Mouse (Mus musculus) liver, adult (tissue): ENCODE results near the gene Mrrf.

Experiments
- GATA4 ChIP-seq: IDR thresholded peaks from 2 replicates; pipeline ENCODE4 v1.6.1; 2014; ENCODE audit warnings: mild to moderate bottlenecking, low read length; ENCODE audit not compliant: insufficient replicate concordance

Mrrf gene

DNA sequence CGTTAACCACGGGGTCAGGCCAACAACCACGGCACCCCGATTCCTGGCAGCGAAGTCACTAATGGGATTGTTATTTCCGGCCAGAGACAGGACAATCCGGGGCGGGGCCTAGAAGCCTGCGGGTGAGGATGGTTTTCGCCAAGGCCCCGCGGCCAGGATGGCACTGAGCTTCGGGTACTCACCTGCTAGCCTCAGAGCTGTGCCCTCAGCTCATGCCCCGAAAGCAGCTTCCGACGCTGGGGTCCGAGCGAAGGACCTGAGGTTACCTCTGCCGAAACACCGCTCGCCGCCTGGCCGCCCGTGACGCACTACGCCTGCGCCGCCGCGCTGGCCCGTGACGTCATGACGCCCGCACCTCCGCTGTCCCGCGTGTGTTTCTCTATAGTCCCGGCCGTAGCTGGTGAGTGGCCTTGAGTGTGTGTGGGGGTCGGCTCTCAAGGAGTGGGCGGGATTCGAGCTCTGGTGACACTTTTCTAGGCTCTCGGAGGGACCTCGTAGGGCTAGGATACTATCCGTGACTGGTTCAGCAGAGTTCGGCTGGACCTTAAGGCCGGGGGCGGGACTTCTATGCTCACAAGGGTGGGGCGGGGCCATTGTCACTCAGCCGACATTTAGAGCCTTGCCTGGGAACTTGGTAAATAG lies at the start of gene Mrrf, which contains the start of gene Rbm18:
Mrrf (plus strand) TSS at position 90 of the 642 bp plus-strand sequence.
Rbm18 (minus strand) TSS at position 474 of the 642 bp plus-strand sequence.
- TF ChIP-seq GATA4: peak; percentile 42; the same call in 1 of the 2 replicates

DNA sequence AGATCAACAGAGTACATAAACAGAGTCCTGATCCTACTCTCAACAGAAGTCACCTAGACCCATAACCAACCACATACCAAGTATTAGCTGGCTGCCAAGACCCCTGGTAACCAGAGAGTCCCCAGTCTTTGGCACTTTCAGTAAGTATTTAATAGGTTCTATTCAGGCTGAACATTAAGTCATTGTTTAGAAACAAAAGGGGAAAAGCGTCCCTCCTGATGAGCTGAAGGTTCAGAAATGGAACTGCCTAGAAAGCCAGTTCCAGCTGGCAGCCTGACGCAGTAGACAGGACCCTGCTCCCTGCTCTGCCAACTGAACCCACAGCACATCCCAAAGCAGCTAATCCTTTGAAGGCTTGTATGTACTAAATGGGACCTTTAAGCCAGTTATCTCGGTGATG lies 47.0 kb upstream of the Mrrf start:
- no peak for TF ChIP-seq GATA4

DNA sequence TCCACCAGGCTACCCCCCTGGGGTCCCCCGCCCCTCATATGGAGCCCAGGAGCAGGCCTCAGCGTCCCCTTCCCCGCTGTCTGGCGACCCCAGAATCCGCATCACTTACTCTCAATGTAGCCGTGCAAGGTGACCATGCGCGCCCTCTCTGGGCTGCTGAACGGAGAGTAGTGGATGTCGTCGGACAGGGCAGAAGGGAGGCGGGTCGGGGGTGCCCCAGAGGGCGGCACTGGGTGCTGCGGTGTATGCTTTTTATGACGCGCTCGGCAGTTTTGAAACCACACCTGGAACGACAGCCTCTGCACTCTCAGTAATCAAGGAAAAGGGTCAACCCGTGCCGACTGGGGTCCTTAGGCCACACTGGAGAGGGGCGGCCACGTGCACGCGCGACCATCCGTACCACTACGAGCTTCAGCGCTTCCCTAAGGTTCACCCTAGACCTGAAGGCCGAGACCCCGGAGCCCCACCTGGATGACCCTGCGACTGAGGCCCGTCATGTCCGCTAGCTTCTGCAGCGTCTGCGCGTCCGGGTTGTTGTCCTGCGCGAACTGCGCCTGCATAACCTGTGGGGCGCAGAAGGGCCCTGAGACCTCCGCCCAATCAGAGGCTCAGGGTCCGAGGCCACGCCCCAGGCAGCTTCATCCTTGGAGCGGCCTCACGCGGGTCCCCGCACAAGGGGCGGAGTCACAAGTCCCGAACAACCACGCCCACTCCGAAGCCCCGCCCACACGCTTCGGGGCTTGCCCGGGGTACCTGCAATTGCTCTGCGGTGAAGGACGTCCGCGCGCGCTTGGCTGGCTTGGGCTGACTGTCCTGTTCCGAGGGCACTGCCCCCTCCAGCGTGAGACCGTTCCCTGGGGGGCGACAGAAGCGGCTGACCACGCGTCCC lies 45.1 kb upstream of the Mrrf start:
- no peak for TF ChIP-seq GATA4

DNA sequence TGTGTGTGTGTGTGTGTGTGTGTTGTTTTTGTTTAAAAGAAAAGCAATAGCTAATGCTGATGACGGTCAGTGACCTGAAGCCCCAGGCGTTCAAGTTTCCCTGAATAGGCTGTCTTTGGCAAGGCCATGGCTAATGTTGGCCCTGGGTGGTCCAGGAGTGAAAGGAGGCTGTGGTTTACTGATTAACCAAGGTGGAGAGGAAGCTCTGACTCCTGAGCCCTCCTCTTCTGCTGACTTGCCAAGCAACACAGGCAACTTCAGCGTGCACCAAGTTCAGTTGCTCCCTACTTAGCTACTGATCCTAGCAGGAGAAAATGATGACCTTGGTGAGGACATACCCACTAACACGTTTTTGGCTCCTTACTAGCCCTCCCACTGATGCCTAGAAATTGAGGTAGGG lies 43.4 kb upstream of the Mrrf start:
- no peak for TF ChIP-seq GATA4

DNA sequence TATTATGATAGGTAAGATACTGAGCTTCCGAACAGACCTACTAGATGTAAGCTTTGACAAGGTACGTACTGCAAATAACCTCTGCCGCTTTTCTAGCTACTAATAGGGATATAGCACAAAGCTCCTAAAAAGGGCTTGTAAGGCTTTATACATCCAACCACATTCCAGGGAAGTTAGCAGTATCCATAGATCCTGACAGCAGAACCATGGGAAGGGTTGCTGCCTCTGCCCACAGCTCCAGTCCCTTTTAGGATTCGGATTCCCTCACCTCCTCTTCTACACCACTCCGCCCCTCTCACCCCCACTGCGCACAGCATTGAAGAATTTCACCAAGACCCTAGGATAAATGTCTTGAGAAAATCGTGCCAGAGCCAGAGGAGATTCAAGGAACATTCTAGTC lies 42.9 kb upstream of the Mrrf start:
- TF ChIP-seq GATA4: no peak

DNA sequence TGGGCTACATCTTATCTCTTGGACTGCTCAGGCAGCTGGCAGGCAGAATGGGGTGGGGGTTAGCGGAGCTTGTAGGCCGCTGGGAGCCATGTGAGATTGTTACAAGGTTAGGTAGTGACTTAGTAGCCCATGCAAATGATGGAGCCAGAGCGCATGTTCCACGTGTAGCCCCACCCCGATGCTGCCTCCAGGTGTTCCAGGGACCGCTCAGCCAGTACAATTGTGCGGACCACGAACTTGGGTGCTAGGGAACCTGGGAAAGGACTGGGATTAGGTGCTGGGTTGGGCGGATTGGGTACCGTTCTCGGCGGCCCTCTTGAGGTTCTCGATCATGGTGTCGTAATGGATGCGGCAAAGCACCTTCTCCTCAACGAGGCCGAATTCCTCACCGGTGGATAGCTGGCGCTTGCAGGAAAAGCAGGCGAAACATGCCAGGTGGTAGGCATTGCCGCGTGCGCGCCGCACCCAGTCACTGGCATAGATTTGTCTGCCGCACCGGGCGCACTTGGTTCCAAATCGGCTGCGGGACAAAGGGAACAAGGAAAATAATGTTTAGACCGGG lies 42.2 kb upstream of the Mrrf start:
- no peak for TF ChIP-seq GATA4

DNA sequence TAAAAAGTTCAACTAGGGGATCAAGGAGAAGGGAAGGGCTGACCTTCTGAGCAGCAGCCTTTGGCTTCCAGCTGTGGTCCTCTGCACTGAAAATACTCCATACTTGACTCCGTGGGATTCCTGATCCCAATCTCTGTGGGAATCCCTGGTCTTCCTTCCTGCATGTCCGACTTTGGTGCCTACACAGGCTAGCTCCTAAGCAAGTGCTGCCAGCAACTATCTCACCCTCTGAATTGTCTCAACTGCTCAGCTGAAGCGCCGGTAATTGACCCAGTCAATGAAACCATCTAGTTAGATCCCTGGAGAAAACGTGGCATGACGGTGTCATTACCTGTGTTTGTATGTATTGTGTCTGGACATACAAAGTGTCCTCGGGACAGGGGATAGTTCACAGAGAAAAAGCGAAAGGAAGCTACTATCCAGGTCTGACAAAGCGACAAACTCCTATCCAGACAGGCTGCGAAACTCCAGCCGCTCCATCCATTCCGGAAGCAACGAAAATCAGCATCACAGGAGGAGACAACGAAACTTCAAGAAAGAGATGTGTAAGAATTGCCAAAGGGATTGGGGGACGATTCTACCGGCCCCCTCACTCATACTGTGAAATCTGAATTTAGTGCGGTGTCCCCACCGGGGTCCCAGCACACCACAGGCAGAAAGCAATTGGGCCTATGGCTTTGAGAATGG lies 38.9 kb upstream of the Mrrf start:
- TF ChIP-seq GATA4: no peak

DNA sequence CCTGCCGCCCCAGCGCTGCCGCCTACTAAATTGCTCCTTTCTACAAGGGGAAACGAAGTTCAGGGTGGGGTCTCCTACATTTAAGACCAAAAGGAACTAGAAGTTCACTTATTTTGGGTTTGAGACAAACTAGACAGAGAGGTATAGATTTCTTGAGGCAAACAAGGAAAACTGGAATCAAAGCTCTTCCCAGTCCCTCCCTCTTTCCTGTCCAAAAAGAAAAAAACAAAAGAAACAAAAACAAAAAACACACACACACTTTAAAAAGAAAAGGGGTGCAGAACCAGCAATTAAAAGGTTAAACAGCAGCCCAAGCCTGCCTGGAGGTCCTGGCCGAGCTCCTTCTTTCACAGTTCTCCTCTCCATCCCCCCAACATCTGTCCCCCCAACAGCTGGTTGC lies 38.2 kb upstream of the Mrrf start:
- TF ChIP-seq GATA4: no peak

DNA sequence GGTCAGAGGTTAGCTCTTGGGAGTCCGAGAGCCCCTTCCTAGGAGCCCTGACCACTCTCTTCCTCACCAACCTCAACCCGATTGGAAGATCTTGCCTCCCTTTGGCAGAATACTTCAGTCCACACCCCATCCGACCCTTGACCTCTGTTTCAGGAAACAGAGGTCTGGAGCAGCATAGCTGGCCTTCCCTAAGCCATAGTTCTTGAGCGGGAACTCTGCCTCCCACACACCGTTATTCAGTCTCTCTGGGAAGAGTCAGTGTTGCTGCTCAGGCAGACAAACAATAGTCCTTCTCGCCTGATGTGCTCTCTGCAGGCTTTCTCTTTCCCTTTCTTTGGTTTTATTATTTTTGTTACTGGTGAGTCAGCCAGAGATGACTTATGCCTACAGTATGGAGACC lies 36.5 kb upstream of the Mrrf start:
- TF ChIP-seq GATA4: no peak

DNA sequence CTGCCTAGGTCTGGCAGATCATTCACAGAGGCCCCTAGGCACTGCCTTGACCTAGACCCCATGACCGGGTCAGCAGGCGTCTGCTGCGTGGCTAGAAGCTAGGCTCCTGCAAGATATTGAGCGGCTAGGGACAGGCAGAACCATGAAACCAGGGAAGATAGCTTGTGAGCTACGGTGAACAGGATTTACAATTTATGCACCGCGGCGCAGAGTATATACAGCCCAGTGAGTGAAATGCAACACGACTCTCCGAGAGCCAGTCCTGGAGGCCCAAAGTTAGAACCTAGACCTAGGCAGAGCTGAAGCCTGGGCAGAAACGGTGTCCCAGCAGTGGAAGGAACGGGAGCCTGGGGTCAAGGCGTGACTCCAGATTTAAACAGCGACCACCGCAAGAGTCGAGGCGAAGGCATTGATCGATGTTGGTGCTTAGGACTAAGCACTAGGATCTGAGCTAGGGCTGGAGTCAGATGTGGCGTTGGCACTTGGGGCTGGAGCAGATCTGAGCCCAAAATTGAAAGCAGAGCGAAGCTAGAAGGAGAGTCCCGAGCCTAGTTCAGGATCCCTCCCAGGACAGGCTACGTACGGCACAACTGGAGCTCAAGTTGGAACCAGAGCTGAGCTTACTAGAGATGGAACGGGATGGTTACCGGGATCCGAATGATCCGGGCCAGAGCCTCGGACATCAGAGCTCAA lies 34.2 kb upstream of the Mrrf start:
- TF ChIP-seq GATA4: no peak

DNA sequence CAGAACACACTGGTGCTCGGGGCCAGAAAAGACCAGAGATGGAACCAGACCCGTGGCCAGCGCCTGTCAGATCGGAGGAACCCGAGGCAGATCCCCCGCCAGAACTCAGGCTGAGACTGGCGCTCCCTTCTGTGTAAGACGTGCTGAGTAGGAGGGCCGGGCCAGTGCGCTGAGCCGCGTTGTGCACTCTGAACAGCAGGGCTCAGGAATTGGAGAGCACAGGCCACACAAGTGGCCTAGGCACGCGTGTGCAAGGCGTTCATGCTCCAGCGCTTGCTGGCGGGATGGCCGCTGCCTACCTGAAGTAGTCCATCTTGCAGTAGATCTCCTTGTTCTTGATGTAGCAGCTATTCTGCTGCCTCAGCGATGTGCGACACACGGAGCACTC lies 33.6 kb upstream of the Mrrf start:
- TF ChIP-seq GATA4: no peak

DNA sequence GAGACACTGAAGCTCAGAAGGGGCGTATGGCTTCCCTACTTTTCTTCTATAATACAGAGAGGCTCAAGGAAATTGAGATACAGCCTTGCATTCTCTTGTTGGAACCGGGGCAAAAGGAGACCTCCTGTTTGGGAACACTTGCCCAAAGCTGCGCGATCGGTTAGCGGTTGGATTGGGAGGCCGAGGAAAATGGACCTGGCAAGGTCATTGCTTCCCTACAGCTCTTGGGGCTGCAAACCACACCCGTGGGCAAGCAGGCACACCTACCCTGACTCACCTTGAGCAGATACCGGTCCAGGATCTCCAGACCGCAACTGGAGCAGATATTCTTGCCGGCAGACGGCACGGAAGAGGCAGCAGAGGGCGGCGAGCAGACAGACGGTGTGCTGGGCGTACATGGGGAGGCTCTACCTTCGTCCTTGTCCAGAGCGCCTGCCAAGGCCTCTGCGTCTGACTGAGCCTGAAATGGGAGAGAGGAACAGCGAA lies 33.1 kb upstream of the Mrrf start:
- no peak for TF ChIP-seq GATA4

DNA sequence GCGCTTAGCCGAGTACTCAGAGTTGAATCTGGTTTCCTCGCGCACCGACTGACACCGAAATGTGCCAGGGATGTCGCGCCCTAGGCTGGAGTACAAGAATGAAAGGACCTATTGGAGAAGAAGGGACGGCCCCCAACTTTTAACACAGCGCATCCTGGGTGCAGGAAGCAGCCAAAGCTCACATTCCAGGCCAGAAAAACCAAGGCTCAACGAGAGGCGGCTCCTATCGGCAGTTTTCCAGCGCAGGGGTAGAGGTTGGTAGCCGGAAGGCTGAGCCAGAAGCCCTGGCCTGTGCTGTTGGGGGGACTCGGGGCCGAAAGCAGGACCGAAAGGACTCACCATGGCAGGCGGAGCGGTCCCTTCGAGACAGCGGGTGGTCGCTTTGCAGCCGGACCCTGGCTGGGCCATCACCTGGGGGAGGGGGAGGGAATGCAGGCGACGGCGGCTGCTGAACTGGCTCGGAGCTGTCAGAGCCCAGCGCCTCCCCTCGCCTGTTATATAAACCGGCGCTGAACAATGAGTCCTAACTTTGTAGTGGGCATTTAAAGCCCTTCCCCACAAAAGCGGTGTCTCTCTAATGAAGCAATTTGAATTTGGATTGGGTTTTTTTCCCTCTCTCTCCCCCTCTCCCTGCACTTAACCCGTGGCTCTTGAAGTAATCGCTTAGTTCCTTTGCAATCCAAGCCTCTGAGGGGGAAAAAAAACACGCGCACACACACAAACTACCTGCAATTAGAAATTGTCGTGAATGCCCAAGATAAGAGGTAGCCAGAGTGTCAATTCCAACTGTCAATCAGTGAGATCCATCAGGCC lies 32.4 kb upstream of the Mrrf start:
- no peak for TF ChIP-seq GATA4

DNA sequence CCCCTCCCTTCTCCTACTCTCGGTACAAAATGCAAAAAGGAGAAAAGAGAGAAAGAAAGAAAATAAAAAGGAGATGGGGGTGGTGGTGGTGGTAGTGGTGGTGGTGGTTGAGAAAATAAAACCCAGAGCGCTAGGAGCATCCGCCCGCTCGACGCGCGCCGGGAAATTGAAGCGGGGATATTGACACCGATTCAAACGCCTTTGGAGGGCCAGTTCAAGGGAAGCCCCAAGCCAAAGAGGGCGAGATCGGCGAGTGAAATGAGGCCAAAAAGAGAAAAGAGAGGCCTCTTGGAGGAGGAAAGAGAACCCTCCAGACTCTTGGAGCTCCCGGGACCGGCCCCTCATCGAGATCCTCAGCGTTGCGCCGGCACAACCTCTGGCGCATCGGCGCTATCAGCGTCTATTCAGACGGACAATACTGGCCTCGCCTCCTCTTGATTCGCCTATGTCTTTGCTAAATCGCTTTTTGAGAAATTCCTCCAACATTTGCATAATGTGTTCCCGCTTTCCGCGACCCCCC lies 31.7 kb upstream of the Mrrf start:
- TF ChIP-seq GATA4: no peak
